Mouse (Mus musculus): ENCODE results near the gene Dedd2.
"Not testable (repeated sequence)": the region's sequence is repeated elsewhere in the genome, so short reads cannot be mapped to it uniquely, and the experiment has no call there.

Dedd2 gene

DNA sequence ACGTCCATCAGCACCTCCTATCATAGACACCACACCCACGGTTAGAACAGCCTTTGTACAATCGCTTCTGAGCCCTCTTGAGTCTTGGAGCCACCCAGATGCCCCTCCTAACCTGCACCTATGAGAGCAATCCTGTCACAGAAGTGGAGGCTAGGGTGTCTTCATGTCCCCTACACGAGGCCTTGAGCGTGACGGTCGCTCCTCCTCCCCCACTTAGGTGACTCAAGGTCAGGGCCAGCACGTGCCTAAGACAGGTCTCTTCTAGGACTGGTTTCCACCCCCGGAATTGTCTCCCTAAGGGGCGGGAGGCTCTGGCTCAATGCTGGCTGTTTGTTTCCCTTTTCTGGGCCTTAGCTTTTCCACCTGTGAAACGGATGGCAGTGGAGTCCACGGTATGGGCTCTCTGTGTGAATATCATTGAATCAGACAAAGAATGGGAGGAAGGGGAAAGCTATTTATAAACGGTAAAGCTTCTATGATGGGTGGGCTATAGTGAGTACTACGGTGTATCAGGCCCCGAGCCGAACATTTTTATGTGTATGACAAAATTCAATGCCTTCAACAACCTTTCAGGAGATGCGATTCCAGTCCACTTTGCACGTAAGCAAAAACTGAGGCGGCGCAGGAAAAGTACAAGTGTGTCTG, at the start of gene Dedd2:
Gene Dedd2 (minus strand): TSS at position 159 of the 645 bp plus-strand sequence.
- DNase-seq (ENCODE audit: low read depth, low spot score) = no peak

DNA sequence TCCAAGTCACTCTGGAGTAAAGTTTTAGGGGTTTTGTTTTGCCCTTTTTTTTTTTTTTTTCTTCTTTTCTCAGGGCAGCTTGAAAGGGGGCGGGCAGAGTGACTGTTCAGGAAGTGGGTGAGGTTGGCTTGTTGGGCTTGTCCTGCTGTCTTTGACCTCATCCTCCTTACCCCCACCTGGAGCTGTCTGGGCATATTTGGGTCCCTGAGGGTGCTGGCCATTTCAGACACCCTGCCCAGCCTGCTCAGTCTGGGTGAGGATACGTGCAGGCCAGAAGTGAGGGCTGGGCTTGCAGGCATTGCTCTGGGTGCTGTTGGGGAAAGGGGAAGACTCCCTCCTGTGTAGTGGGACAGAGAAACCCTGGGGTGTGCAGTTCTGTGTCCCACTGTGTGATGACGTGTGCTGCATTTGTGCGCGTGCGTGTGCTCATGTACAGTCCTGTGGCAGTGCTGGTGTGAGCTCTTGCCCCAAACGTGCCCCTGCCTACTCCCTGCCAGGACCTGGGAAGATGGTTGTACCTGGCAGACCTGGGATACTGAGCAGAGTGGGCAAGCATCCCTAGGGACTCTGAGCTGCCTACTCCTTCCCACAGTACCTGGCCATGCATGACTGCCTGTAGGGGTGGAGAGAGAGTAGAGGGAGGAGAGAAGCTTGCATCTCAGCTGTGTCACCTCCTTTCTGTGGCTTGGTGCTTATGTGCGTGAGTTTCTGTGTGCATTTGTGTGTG, 49.3 kb upstream of the Dedd2 start:
- DNase-seq (ENCODE audit: low read depth, low spot score) = no peak

DNA sequence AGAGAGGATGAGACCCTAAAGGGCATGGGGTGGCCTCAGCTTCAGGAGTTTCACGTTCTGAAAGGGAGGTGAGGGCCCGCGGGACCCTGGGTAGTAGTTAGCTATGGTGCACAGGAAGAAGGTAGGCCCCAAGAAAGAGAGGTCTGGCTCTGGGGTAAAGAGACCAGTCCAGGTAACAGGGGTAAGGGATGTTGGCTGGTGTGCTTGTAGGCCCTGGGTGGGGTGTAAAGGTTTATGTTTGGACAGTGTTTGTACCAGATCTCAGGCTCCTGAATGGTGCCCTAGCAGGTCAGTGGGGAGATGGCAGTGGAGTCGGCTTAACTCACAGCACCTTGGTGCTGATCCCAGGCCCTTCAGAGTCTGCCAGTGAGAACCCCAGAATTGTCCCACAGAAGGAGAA, 48.6 kb upstream of the Dedd2 start:
- no peak for DNase-seq (ENCODE audit: low read depth, low spot score)

DNA sequence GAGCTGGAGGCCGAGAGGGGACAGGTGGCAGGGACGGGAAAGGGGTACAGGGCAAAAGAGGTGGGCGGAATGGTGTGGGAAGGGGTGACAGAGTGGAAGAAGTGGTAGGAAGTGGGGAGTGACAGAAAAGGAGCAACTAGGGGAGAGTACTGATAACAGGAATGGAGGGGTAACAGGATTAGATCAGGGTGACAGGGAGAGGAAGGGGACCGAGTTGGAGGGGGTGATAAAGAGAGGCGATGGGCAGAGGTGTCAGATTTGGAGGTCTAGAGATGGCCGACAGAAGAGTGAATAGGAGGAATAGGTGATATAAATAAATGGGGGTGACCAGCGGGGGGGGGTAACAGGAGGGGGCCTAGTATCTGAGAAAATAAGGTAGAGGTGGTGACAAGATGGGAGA, 48.2 kb upstream of the Dedd2 start:
- no peak for DNase-seq (ENCODE audit: low read depth, low spot score)

DNA sequence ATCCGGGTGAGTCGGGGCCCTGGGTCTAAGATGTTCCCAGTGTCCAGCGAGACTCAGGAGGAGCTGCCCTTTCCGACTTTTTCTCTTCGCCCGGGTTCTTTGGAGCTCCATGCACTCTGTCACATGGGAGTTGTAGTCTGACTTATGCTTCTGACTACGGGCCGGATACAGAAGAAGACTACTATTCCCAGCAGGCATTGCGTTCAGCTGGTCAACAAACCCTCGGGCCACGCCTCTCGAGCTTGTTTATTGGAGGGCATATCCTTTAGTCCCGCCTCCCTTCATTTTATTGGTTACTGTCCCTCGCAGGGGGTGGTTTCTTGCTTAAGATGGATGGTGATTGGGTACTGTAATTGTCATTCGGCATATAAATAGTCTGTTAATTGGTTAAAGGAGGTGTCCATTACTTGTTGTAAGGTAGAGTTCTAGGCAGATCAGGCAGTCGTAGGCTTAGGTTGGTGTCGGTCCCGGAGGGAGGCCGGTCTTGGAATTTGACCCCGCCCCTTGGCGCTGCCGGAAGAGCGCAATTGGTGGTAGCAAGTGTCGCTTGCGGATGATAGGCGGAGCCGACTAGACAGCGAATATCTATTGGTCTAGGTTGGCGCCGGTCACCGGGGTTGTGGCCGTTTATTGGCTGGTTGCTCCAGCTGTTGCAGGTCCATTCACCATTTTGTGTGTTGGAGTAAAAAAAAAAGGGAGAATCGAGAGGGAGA, 47.5 kb upstream of the Dedd2 start:
- DNase-seq (ENCODE audit: low read depth, low spot score) = peak; percentile 98

DNA sequence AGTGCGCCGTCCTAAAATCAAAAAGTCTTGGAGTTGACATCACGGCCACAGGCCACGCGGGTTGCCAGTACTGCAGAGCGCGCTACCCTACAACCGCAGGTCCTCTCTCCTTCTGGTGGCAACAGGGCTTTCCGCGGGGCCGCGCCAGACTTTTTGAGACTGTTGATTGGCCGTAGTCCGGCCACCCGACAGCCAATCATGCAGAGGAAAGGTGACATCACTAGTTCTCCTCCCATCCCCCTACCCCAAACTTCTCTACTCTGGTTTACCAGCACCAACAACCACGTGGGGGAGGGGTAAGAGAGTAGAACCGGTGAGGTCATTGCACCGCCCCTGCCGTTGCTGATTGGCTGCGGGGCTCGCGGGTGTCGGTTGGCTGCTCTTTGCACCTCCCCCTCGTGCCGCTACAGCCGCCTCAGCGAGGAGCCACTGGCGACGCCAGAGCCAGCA, 46.9 kb upstream of the Dedd2 start, which contains the start of gene Cic:
Gene Cic (plus strand): TSS at position 404 of the 450 bp plus-strand sequence.
- DNase-seq (ENCODE audit: low read depth, low spot score) = peak; percentile 96

DNA sequence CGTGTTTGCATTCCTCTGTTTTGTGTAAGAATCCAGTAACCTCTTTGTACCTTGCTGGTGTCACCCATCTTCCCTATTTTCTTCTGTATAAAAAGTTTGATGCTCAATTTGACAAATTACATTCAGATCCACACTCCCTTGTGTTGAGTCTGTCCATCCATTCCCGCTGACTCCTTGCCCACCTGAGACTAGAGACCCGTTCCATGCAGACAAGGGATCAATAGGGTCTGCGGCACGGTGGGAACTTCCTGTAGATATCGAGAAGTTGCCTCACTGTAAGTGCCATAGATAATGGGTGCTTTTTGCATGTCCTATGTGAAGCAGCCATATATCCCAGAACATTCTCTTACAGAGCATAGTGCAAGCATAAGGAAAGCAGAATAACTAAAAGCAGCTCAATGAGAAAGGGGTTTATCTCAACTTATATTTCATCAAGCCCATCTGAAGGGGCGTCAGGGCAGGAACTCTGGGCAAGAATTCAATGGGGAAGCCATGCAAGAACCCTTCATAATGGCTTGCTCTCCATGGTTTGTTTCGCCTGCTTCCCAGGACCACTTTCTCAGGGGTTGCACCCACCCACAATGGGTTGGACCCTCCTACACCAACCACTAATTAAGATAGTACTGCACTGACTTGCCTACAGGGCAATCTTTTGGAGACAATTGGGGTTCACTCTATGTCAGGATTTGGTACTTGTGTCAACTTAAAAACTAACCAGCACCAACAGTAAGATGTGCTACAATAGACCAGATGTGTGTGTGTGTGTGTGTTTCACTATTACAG, 46.0 kb upstream of the Dedd2 start:
- no peak for DNase-seq (ENCODE audit: low read depth, low spot score)

DNA sequence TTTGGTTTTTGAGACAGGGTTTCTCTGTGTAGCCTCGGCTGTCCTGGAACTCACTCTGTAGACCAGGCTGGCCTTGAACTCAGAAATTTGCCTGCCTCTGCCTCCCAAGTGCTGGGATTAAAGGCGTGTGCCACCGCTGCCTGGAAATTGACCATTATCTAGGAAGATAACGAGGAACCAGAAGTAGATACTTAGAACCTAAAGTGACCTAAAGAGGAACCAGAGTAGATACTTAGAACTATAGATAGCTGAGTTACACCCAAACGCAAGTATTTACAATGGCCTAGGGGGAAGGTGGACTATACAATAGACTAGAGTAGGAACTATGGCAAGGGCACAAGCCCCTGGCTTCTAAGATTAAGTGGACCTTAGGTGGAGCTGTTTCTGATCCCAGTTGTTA, 45.3 kb upstream of the Dedd2 start:
- not testable (repeated sequence) for DNase-seq (ENCODE audit: low read depth, low spot score)

DNA sequence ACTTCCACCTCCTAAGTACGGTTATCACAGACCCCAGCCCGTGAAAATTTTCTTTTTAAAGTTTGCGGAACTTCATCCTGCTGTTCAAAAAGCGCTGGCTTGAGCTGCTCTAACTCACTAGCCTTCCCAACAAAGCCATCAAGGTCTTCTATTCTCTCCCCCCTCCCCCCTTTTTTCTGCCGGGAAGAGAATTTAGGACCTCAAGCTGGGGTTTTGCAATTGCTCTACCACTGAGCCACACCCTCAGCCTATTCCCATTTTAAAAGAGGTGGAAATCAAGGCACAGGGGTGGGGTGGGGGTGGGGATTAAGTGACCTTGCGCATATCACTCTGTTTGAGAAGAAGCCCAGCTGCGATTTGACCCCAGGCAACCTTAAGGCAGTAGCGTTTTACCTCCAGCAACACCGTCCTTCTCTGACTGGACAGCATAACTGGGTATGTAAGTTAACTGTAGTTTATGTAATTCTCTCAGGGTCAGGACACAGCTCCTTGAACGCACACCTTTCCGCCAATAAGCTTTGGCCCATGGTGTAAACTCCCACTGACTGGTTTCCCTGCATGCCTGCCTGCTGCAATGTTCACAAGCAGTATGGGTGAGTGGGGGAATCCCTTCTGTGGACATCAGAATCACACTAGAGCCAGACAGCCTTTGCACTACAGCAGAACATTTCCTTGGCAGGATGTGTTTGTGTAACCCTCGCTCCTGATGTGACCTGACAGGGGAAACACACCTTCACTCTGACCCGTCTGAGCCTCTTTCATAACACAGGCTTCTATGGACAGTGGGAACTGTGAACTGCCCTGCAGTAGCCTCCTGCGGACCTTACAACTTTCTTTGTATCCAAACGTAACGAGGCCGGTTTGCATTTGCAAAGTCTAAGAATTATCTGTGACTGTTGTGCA, 43.8 kb upstream of the Dedd2 start:
- DNase-seq (ENCODE audit: low read depth, low spot score) = no peak

DNA sequence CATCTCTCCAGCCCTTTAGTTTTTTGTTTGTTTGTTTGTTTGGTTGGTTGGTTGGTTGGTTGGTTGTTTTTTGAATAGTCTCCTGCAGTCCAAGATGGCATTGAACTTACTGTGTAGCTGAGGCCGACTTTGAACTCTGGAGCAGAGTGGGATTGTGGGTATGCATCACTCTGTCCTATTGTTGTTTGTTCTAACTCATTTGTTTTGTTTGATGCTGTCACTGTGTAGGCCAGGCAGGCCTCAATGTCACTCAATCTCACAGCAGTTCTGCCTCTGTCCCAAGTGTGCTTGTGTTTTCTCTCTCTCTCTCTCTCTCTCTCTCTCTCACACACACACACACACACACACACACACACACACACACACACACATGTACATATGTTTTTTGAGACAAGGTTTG, 41.5 kb upstream of the Dedd2 start:
- DNase-seq (ENCODE audit: low read depth, low spot score) = no peak

DNA sequence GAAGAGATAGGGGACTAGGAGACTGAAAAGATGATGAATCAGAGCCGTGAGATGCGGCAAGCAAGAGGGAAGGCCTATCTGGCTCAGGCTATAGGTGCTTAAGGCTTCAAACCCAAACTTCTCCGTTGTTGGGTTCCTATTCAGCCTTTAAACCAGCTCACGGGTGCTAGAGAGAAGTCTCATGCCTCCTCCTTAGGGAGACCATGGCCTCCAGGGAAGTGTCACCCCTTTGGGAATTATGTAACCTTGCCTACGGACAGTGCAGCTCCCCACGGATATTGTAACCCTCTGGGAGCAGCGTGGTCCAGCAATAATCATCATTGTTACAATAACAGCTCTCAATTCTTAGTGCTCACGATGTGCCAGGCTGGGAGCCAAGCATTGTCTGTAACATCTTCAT, 31.4 kb upstream of the Dedd2 start:
- DNase-seq (ENCODE audit: low read depth, low spot score) = no peak

DNA sequence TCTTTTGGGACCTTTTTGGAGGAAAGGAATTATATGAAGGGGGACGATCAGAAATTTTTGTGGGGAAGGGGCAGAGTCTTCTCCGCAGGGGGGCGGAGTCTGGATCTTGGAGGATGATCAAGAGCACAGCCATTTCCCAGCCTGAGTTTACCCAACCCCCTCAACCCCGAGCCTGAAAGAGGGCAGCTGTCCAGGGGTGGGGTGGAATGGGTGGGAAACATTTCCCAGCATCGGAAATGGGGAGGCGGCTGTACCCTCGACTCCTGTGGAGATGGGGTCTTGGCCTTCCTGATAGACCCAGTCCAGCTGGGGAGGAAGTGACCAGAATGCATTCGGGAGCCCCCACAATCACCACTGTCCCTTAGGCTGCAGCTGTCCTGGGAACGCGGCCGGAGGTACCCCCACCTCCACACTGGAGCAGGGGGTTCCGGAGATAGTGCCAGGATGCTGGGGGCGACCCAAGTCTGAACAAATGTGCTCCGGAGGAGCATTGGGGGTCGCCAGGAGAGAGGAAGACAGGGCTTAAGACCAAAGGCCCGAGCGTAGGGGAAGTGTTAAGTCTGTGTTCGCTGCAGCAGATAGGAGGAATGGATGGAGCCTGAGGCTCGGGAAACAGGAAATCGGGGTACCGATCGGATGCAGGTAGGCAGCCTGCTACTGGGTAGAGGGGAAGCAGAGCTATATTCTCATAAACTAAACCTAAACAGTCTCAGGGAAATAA, 30.8 kb upstream of the Dedd2 start:
- no peak for DNase-seq (ENCODE audit: low read depth, low spot score)

DNA sequence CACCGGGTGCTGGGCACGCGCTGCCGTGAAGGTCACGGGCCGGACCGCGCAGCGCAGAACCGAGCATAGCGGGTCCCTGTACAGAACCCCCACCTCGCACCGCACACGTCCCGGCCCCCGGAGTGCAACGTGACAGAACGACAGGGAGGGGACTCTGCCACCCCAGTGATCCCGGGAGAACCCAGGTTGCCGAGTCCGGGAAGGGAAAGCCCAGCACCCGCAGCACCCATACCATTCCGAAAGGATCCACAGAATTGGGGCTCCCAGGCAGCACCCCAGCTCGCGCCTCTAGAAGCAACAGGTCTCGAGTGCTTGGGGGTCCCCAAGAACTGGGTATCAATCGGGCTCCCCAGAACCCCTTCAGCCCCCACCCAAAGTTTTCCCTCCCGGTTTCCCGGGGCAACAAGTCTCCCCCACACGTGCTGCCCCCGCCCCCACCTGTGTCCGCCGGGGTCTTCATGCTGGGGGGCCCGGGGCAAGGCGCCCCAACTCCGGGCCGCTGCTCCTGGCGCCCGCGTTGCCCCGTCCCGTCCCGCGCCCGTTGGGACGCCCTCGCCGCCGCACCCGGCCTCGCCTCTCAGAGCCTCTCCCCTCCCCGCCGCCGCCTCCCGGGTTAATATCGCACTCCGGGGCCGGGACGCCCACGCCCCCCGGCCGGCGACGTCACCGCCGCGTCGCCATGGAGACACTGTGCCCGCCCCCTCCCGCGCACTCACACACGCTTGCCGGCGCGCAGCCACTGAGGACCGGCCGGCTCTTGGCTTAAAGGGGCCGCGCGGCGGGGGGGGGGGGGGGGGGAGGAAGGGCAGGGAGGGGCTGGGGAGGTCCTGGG, 29.9 kb upstream of the Dedd2 start, which contains the start of gene Erf:
Gene Erf (minus strand): TSS at position 621 of the 832 bp plus-strand sequence.
- DNase-seq (ENCODE audit: low read depth, low spot score) = no peak

DNA sequence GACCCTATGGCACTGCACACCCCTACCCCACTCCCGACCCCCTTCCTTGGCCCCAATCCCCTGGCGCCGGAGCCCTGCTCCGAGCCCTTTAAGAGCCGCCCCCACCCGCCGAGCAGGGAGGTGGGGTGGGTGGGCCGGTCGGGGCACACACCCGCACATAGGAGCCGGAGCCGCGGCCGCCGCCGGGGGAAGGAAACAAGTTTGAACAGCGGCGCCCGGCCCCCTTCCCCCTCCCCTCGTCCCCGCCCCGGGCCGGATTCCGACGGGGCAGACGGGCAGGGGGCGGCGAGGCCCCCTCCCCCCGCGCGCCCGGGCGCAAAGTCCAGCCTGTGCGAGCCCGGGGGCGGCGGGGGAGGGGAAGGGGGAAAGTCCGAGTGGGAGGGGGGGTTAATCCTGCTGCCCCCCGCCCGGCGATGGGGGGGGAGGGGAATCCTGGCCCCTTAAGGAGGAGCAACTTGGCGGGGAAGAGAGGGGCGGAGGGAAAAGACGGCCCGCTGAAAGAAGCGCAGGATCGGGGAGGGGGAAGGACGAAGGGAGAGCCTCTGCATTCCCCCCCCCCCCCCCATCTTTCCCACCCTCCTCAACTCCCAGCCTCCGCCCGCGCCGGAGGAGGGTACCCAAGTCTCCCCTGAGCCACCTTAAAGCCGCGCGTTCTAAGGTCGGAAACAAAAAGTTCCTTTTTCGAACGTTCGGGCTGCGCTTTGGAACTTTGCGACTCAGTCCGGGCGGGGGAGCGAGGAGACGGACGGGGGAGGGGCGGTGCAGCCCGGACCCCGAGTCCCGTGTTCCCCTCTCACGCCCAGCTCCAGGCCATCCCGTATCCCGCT, 29.1 kb upstream of the Dedd2 start:
- DNase-seq (ENCODE audit: low read depth, low spot score) = no peak

DNA sequence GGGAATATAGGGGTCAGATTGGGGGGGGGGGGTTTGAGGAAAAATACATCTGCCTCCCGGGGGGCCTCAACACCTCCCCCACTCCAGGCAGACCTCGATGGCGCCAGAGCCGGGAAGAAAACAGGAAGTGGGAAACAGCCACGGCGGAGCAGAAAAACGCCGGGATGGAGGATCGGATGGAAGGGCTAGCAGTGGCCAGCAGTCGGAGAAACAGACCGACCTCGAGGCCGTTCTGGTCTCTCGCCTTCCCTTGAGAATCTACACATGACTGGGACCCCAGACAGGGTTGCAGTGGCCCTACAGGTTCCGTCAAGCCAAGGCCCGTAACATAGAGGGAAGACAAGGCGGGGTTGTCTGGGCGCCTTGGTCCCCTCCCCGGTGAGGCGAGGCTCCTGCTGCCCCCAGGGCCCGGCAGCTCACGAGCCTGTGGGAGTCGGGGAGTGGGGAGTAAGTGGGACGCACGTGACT, 28.5 kb upstream of the Dedd2 start:
- no peak for DNase-seq (ENCODE audit: low read depth, low spot score)

DNA sequence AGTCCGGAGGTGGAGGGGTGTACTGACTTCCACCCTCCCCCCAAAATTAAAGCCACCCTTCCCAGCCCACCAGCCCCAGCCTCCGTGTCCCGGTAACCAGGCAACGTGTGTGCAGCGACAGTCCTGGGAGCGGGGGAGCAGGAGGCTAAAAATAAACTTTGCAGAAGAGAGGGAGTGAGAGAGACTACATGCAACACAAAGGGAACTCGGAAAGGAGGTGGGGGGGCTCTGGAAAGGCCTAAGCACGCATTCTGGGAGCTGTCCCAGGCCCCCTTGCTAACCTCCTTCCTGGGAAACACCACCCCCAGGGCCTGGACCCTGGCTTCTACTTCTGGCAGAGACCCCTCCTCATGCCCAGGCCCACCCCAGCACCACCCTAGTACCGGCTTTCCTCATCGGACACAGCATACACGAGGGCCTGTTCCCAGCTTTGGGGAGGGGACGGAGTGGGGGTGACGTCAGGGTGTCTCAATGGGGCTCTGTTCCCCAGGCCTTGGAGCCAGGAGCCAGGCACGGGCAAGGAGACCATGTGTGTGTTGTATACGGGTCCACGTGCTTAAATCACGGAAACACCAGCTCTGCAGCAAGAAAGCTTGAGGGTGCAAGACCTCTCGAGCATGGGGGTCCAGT, 27.7 kb upstream of the Dedd2 start:
- no peak for DNase-seq (ENCODE audit: low read depth, low spot score)

DNA sequence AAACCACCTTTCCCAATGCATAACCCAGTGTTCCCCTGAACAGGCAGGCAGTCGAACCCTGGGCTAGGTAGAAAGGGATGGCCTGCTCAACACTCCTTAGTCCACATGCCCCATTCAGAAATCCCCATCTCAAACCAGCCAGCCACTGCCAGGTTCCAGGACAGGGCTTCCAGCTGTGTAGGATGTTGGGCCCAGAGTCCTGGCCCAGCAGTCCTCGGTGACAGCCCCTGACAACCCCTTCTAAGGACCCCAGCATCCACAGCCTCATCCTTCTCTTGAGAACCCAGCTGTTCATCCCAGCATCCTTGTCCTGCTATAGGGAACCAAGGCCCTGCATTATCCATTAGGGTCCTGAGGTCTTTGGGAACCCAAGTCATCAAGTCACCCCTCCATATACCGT, 27.1 kb upstream of the Dedd2 start:
- no peak for DNase-seq (ENCODE audit: low read depth, low spot score)

DNA sequence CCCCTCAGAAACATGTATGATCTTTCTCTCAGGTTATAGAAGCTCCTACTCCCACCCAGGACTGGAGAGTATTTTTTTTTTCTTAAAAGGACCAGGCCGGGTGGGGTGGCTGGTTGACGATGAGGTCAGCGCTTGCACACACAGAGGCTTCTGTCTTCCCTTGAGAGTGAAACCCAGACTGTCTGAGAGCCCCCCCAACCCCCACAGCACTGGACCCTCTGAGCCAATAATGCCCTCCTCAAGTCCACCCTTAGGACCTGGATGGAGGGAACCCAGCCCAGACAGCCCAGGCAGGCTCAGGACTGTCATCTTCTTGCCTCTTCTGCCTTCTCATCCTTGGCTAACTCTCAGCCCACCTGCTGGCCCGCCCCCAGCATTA, 26.3 kb upstream of the Dedd2 start:
- no peak for DNase-seq (ENCODE audit: low read depth, low spot score)

All from WW6 (cell line).